Mouse (Mus musculus) heart, embryonic 14.5 days (tissue): ENCODE data around the gene Olfr1150-ps1. TPM values are rescaled to one million over a fixed set of nuclear protein-coding genes. Genes with fewer than 3 reads are reported as not detected.

Experiments
- ATAC-seq: fragments of 200-750 bp; cut with Nextera tagmentation; 2 replicates; pipeline ENCODE4 v1.8.0; 2017; ENCODE audit warnings: low read depth, moderate TSS enrichment; ENCODE audit not compliant: insufficient number of reproducible peaks, insufficient read depth, low FRiP score
- H3K27ac ChIP-seq, 2 experiments: fragments of 200-500 bp in 1 of 2; fragments of 300-500 bp in 1 of 2; sonication (generic) in 1 of 2; replicated peaks in 1 of 2; 2 replicates each; pipeline ENCODE4 v1.5.1; 2012 to 2014; ENCODE audit warnings: low read depth in 2 of 2, low read length in 2 of 2, control low read depth in 1 of 2, mild to moderate bottlenecking in 1 of 2, mixed read lengths in 1 of 2; ENCODE audit not compliant: control insufficient read depth in 1 of 2, insufficient read depth in 1 of 2
- H3K27me3 ChIP-seq: fragments of 300-500 bp; sonication (generic); 2 replicates; pipeline ENCODE4 v1.6.1; 2014; ENCODE audit warnings: mild to moderate bottlenecking, low read length, control low read depth; ENCODE audit not compliant: control insufficient read depth, insufficient read depth
- H3K36me3 ChIP-seq: fragments of 300-500 bp; sonication (generic); 2 replicates; pipeline ENCODE4 v1.6.1; 2014; ENCODE audit warnings: mild to moderate bottlenecking, control low read depth, low read length, mixed read lengths; ENCODE audit not compliant: control insufficient read depth, insufficient read depth
- H3K4me1 ChIP-seq, 2 experiments: fragments of 200-500 bp in 1 of 2; fragments of 300-500 bp in 1 of 2; sonication (generic) in 1 of 2; 2 replicates each; pipeline ENCODE4 v1.6.1; 2012 to 2014; ENCODE audit warnings: low read length in 2 of 2, control low read depth in 1 of 2, mixed read lengths in 1 of 2; ENCODE audit not compliant: control insufficient read depth in 2 of 2, insufficient read depth in 2 of 2
- H3K4me2 ChIP-seq: fragments of 300-500 bp; sonication (generic); 2 replicates; pipeline ENCODE4 v1.6.1; 2014; ENCODE audit warnings: mild to moderate bottlenecking, low read length
- H3K4me3 ChIP-seq, 2 experiments: fragments of 200-500 bp in 1 of 2; fragments of 300-500 bp in 1 of 2; sonication (generic) in 1 of 2; 2 replicates each; pipeline ENCODE4 v1.5.1; 2012 to 2014; ENCODE audit warnings: low read length in 2 of 2, mild to moderate bottlenecking in 2 of 2, control low read depth in 1 of 2, low read depth in 1 of 2, moderate library complexity in 1 of 2; ENCODE audit not compliant: control insufficient read depth in 1 of 2, insufficient read depth in 1 of 2
- H3K9ac ChIP-seq: fragments of 300-500 bp; sonication (generic); 2 replicates; pipeline ENCODE4 v1.6.1; 2014; ENCODE audit warnings: mild to moderate bottlenecking, low read length
- H3K9me3 ChIP-seq: fragments of 300-500 bp; sonication (generic); 2 replicates; pipeline ENCODE4 v1.6.1; 2016; ENCODE audit warnings: low read length, control low read depth; ENCODE audit not compliant: control insufficient read depth
- WGBS: fragments of 180-500 bp; shearing (Covaris S2); extraction: QIAGEN DNeasy Blood & Tissue Kit; methylation state at CpG from one replicate; pipeline ENCODE4 v1.1.7; 2014; 5-methylcytosine and 5-hydroxymethylcytosine counted together
- polyA plus RNA-seq: library from polyadenylated mRNA; unstranded; fragments of >200 nt; fragmentation: Nextera tagmentation; extraction: Ambion mirVana; gene quantifications from 2 replicates; pipeline ENCODE4 v1.2.1, GENCODE M21; 2014

Gene Olfr1150-ps1
- polyA plus RNA-seq = not detected in 2 replicates

GRCm38 (mm10) chr2:87843693-87844092 lies at the start of gene Olfr1150-ps1:
Olfr1150-ps1 (plus strand) TSS chr2:87843993.
- no peak within 1 kb of the TSS for H3K4me2 ChIP-seq
- no peaks in the 10 kb centered on the region for H3K36me3 ChIP-seq
- no peaks in the 10 kb centered on the region for H3K27me3 ChIP-seq
- no peaks in the 10 kb centered on the region for H3K4me1 ChIP-seq
- 62% methylated on average over 1 of the region's 1 CpGs for WGBS
- no peak within 1 kb of the TSS for H3K4me3 ChIP-seq
- no peaks in the 10 kb centered on the region for H3K9me3 ChIP-seq
- no peak for ATAC-seq
- no peak within 1 kb of the TSS for H3K27ac ChIP-seq
- no peak within 1 kb of the TSS for H3K9ac ChIP-seq

- Histone ChIP-seq H3K27me3 (no peaks in the 10 kb centered on the region), H3K36me3 (no peaks in the 10 kb centered on the region), H3K4me1 (no peaks in the 10 kb centered on the region), H3K9ac (no peak within 1 kb of the TSS), H3K4me3 (no peak within 1 kb of the TSS), H3K27ac (no peak within 1 kb of the TSS), H3K9me3 (no peaks in the 10 kb centered on the region), H3K4me2 (no peak within 1 kb of the TSS)
- no peak for ATAC-seq
Measured at GRCm38 (mm10) chr2:87800292-87800691, 43.5 kb upstream of the Olfr1150-ps1 start, which contains the start of gene Olfr1143. Olfr1143 (plus strand) TSS chr2:87800592.

DNA sequence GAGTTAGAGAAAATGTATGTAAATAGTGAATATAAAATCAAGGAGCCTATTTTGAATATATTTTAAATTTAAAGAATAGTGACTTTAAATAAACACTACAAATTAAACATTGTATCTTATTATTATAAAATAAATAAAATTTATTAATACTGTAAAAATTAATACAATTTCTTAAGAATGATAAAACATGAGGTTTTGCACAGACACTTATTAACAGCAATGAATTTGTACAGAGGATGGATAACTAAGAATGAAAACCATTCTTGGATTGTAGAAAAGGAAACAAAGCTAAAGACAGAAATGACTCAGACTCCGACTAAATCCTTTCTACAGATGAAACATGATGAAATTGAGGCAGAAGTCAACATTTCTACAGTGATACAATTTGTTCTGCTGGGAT lies 34.3 kb upstream of the Olfr1150-ps1 start, which contains the start of gene Olfr1145:
TSS of gene Olfr1145 (plus strand) at position 301 of the 400 bp plus-strand sequence.
- whole genome bisulfite sequencing = 62% methylated on average over 1 of the region's 1 CpGs
- no peak within 1 kb of the TSS for H3K4me3 ChIP-seq
- H3K4me1 ChIP-seq = no peaks in the 10 kb centered on the region
- H3K36me3 ChIP-seq = no peaks in the 10 kb centered on the region
- H3K9me3 ChIP-seq = no peaks in the 10 kb centered on the region
- no peak for ATAC-seq
- H3K27me3 ChIP-seq = no peaks in the 10 kb centered on the region
- H3K9ac ChIP-seq = no peak within 1 kb of the TSS
- H3K4me2 ChIP-seq = no peak within 1 kb of the TSS
- H3K27ac ChIP-seq = no peak within 1 kb of the TSS

DNA sequence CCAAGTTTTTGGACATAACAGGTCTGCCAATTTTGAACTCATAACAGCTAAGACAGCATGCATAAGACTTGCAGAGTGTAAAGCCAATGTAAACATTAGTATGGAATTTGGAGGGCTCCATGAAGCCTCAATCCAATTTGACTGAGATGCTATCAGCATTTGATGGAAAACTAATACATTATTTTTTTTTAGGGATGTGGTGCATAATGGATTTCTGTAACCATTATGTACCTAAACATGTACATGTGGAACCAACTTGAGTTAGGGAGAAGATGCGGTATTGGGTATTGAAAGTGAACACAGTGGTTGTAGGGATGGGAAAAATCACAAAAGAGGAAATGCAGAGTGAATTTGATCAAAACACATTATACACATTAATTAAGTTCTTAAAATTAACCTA lies 13.6 kb upstream of the Olfr1150-ps1 start, which contains the start of gene Olfr1148:
TSS of gene Olfr1148 (plus strand) at position 301 of the 400 bp plus-strand sequence.
- ATAC-seq = no peak
- no peak within 1 kb of the TSS for H3K27ac ChIP-seq
- H3K9me3 ChIP-seq = no peaks in the 10 kb centered on the region
- no peak within 1 kb of the TSS for H3K9ac ChIP-seq
- no peak within 1 kb of the TSS for H3K4me3 ChIP-seq
- H3K27me3 ChIP-seq = no peaks in the 10 kb centered on the region
- H3K4me1 ChIP-seq = no peaks in the 10 kb centered on the region
- no peak within 1 kb of the TSS for H3K4me2 ChIP-seq
- WGBS = 89% methylated on average over 1 of the region's 1 CpGs
- no peaks in the 10 kb centered on the region for H3K36me3 ChIP-seq

DNA sequence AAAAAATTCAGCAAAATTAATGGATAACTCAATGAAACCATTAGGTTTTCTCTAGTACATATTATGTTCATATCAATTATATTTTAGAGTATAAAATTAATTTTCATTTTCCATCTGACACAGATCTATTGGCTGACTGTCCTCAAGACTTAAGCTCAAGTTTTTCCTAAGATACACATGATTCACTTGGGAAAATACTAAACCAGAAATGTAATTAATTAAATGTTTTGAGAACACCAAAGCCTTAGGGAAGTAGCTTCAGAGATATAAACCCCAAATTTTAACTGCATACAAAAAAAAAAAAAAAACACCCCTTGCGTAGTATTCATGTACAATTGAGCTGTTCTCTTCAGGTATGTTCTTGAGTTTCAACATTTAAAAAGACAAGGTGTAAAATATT lies 11.8 kb downstream of the Olfr1150-ps1 start, which contains the start of gene Olfr1151:
TSS of gene Olfr1151 (plus strand) at position 301 of the 400 bp plus-strand sequence.
- WGBS = 80% methylated on average over 1 of the region's 1 CpGs
- H3K27me3 ChIP-seq = no peaks in the 10 kb centered on the region
- H3K4me3 ChIP-seq = no peak within 1 kb of the TSS

DNA sequence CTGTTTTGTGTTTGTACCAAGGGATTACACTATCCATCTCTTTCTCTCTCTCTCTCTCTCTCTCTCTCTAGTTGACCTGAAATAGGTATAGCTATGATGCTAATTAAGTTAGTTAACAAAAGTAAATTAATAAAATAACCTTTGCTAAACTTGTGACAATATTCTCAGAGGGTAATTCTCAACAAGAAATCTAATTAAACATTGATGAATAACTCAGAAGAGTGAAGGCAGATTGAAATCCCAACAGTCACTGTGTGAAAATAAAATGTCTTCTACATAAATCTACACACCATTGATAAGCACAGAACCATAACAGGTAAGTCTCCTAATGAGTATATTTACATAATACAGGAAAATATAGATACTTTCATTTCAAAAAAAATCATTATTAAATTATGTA lies 22.4 kb downstream of the Olfr1150-ps1 start, which contains the start of gene Olfr1152:
TSS of gene Olfr1152 (plus strand) at position 301 of the 400 bp plus-strand sequence.
- ATAC-seq = no peak
- no peak within 1 kb of the TSS for H3K9ac ChIP-seq
- H3K36me3 ChIP-seq = no peaks in the 10 kb centered on the region
- no peak within 1 kb of the TSS for H3K27ac ChIP-seq
- H3K4me3 ChIP-seq = no peak within 1 kb of the TSS
- no peak within 1 kb of the TSS for H3K4me2 ChIP-seq
- no peaks in the 10 kb centered on the region for H3K27me3 ChIP-seq
- no peaks in the 10 kb centered on the region for H3K9me3 ChIP-seq
- H3K4me1 ChIP-seq = no peaks in the 10 kb centered on the region

More for the DNA sequence above, 11.8 kb downstream of the Olfr1150-ps1 start, which contains the start of gene Olfr1151:
- Histone ChIP-seq H3K27ac (no peak within 1 kb of the TSS), H3K4me2 (no peak within 1 kb of the TSS), H3K9ac (no peak within 1 kb of the TSS), H3K4me1 (no peaks in the 10 kb centered on the region), H3K36me3 (no peaks in the 10 kb centered on the region), H3K9me3 (no peaks in the 10 kb centered on the region)
- ATAC-seq = no peak

DNA sequence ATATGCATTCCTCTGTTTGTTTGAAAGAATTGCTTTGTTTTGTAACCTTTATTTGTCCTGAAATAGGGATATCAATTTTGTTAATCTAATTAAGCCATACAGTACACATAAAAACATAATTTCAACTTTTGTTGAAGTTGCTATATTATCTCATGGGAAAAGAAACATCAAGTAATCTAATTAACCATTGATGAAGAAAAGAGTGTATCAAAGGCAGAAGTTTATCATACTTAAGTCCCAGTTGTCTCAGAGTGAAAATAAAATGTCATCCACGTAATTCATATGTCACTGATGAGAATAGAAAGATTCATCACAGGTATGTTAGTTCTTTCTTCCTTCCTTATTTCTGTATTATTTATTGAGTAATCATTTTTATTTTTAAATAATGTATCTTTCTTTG lies 50.9 kb downstream of the Olfr1150-ps1 start, which contains the start of gene Olfr1153:
TSS of gene Olfr1153 (plus strand) at position 301 of the 400 bp plus-strand sequence.
- H3K9ac ChIP-seq = no peak within 1 kb of the TSS
- H3K4me2 ChIP-seq = no peak within 1 kb of the TSS
- ATAC-seq = no peak
- H3K36me3 ChIP-seq = no peaks in the 10 kb centered on the region
- no peaks in the 10 kb centered on the region for H3K9me3 ChIP-seq
- H3K27me3 ChIP-seq = no peaks in the 10 kb centered on the region
- no peak within 1 kb of the TSS for H3K27ac ChIP-seq
- H3K4me1 ChIP-seq = no peaks in the 10 kb centered on the region
- H3K4me3 ChIP-seq = no peak within 1 kb of the TSS
- WGBS = 65% methylated on average over 1 of the region's 1 CpGs
